11 mouse cellular contexts compared by ENCODE assay signal in the genomic region with DNA sequence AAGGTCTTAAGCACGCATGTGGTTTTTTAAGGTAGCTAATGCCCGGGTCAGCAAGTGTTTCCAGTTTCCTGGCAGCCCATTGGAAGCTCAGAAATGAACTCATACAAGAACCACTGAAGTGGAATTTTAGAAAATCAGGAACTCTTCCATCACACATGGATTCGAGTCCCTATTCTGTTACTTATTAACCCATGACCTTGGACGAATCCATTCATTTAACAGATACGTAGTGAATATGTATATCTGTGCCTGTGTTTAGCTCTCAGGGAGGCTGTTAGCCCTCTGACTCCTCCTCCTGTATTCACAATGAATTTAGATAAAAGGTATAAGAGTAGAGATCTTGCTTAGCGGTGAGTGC. TPM values are rescaled to one million over a fixed set of nuclear protein-coding genes. Genes with fewer than 3 reads are reported as not detected.
A peak's percentile ranks its signal among the peaks of the same experiment; 100 is the strongest.
DNase-seq lines count a peak whose midpoint lies in the region; ATAC-seq lines count a peak whose summit lies in the region.
"Had no signal": no experiment of that assay in that cellular context is flagged by ENCODE, and none has a peak within 500 bp of the region (broad histone marks: within the 10 kb centered on the region; RNA-seq: fewer than 3 reads in every experiment).

No protein-coding gene starts in this region.

- H3K4me3 ChIP-seq in brown adipose tissue, adult 24 weeks (ENCODE audit: insufficient read depth, low read depth, low read length): no peak overlapping the region
- H3K4me3 ChIP-seq in intestine, embryonic 15.5 days (replicated peaks): no peak overlapping the region
- H3K4me3 ChIP-seq in liver, embryonic 12.5 days: no peak overlapping the region

- no peak overlapping the region for H3K9ac ChIP-seq in intestine, embryonic 15.5 days
- no peak overlapping the region for H3K9ac ChIP-seq in liver, embryonic 12.5 days

- H3K9me3 ChIP-seq in intestine, embryonic 15.5 days: no peaks in the 10 kb centered on the region
- no peaks in the 10 kb centered on the region for H3K9me3 ChIP-seq in liver, embryonic 12.5 days (replicated peaks)

- H3K27ac ChIP-seq in brown adipose tissue, adult 24 weeks (replicated peaks; ENCODE audit: low read depth, low read length): peak overlapping the region; percentile 5; the same call in 1 of the 2 replicates
- peak overlapping the region; percentile 70 for H3K27ac ChIP-seq in intestine, embryonic 15.5 days
- peak overlapping the region; percentile 60; the same call in 1 of the 2 replicates for H3K27ac ChIP-seq in liver, embryonic 12.5 days
- H3K27ac ChIP-seq: macrophage had no signal

- no peaks in the 10 kb centered on the region for H3K27me3 ChIP-seq in intestine, embryonic 15.5 days (replicated peaks)
- H3K27me3 ChIP-seq in liver, embryonic 12.5 days (replicated peaks): no peaks in the 10 kb centered on the region

- H3K4me2 ChIP-seq in intestine, embryonic 15.5 days (replicated peaks): no peak overlapping the region; the same call in 1 of the 2 replicates
- no peak overlapping the region for H3K4me2 ChIP-seq in liver, embryonic 12.5 days

- peak; percentile 74 for ATAC-seq in intestine, embryonic 15.5 days
- no peak for ATAC-seq in liver, embryonic 12.5 days
- no peak for ATAC-seq in erythroid progenitor cell, adult 5-6 weeks (replicated peaks; ENCODE audit: low FRiP score, poor library complexity, severe bottlenecking)
- ATAC-seq: forebrain, embryonic 14.5 days had no signal

- peaks cover 10% of the 10 kb centered on the region for H3K4me1 ChIP-seq in brown adipose tissue, adult 24 weeks (ENCODE audit: control insufficient read depth, insufficient read depth, insufficient read length, low read length)
- peaks cover 24% of the 10 kb centered on the region for H3K4me1 ChIP-seq in intestine, embryonic 15.5 days (replicated peaks)
- peaks cover 39% of the 10 kb centered on the region for H3K4me1 ChIP-seq in liver, embryonic 12.5 days

- H3K36me3 ChIP-seq in intestine, embryonic 15.5 days: no peaks in the 10 kb centered on the region
- H3K36me3 ChIP-seq in liver, embryonic 12.5 days: no peaks in the 10 kb centered on the region

- 41% methylated on average over 6 of the region's 6 CpGs for WGBS in intestine, embryonic 15.5 days
- 51% methylated on average over 6 of the region's 6 CpGs for WGBS in liver, embryonic 12.5 days (ENCODE audit: insufficient replicate concordance)

- DNase-seq in kidney, adult 11 months: peak; percentile 48
- DNase-seq in kidney, postnatal 10 days: no peak
- no peak for DNase-seq in embryo, embryonic 9.5 days (ENCODE audit: extremely low spot score)
- DNase-seq in thymus, postnatal 25 days: no peak
- DNase-seq: heart, adult 18-20 months had no signal

RNA-seq across cellular contexts. Expression of gene Alg14, which starts 54.0 kb away (rescaled TPM):
- 50.0 and 73.2 TPM in 2 replicates for polyA plus RNA-seq in brown adipose tissue, adult 24 weeks (2012; ENCODE audit: insufficient read depth, insufficient read length, missing spikeins)
- polyA plus RNA-seq in intestine, embryonic 15.5 days (2015; fragmentation: Nextera tagmentation; extraction: Ambion mirVana): 41.5 and 48.4 TPM in 2 replicates
- 18.1 and 20.0 TPM in 2 replicates for polyA plus RNA-seq in liver, embryonic 12.5 days (2016; fragmentation: Nextera tagmentation; extraction: Ambion mirVana)
- 7.6 and 12.6 TPM in 2 replicates for total RNA-seq in erythroid progenitor cell, adult 5-6 weeks (2015; ENCODE audit: low replicate concordance)
- 0.23 and 2.2 TPM in 2 replicates for total RNA-seq in erythroid progenitor cell, adult 5-6 weeks (2017; ENCODE audit: low replicate concordance)

Comparison
In these comparisons a context has a peak if more than half of its experiments do, and no peak if none do; other contexts are left out.
1. H3K27ac ChIP-seq: peak in every context shown above with its lines; median percentile 70 in intestine, embryonic 15.5 days; 60 in liver, embryonic 12.5 days; 5 in brown adipose tissue, adult 24 weeks.